Mouse (Mus musculus) layer of hippocampus, adult 9-11 months (tissue): ENCODE measurements around the gene Fn3k.

Experiments used
- DNase-seq: peaks from one replicate; pipeline ENCODE4 v3.0.0; 2022

The Fn3k gene

DNA sequence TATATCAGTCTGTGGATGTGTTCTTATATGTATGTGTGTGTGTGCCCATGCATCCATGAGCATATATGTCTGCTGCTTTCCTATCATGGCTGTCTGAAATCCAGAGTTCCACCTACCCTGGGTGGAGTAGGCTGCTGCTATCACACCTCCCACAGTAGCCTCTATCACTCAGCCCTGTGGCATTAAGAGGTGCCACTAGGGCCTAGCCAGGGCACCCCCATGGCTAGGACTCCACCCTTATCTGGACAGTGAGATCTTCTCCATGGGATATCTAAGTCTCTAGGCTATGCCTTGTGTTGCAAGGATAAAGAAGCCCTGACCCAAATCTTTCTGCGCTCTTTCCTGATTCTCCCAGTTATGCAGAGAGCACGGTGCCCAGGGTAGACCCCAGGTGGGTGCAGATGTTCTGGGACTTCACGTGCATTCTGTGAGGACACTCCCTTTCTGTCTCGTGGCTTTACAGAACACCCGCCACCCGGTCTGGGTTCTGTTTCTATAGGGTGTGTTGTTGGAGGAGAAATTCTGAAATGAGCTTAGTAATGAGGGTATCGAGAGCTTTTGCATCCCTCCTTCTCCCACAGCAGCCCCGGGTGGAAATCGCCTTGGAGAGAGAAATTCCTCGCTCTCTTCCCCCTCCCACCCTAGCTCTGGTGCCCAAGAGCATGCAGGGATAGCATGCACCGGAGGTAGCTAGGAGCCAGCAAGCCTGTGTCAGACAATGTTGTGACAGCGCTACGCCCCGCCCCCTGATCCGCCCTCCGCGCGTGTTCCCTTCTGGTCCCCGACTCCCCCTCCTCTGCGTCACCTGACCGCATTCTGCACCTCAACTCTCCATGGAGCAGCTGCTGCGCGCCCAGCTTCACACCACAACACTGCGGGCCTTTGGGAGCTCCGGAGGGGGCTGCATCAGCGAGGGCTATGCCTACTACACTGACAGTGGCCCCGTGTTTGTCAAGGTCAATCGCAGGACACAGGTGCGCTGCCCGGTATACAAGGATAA lies at the start of gene Fn3k:
Gene Fn3k (plus strand): TSS at position 758 of the 1,000 bp plus-strand sequence.
- DNase-seq = peak; percentile 97

DNA sequence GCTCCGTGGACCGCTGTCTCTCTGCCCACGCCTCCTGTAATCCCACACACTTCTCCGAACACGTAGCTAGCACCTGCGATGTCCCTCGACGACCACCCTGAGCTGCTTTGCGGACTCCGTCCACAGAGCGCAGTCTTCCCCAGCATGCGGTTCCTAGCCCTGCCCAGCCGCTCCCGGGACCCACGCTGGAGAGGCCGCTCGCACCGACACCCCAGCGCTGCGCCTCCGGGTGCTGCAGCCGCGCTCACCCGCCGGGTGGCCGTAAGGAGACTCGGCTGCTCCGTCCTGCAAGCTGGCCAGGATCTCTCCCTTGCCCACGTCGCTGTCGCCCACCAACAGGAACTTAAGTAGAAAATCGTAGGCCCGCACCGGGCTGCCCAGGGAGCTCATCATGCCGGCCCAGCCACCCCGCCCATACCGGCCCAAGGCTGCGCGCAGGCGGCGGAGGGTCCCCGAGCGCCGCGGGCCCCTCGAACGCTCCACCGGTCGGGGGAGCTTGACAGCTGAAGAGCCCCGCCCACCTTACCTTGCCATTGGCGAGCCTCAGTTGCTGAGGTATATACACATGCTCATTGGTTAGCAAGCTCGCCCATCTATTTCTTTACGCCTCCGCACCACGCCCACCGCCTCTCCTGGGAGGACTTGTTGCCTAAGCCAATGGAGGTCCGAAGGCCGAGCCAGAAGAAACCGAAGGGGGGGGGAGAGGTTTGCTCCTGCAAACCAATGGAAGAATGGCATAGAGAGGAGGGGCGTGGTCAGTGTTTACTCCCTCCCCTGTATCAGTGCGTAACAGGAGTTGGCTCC lies 46.8 kb upstream of the Fn3k start, which contains the start of gene Rab40b:
Gene Rab40b (minus strand): TSS at position 502 of the 804 bp plus-strand sequence.
- peak; percentile 99 for DNase-seq

DNA sequence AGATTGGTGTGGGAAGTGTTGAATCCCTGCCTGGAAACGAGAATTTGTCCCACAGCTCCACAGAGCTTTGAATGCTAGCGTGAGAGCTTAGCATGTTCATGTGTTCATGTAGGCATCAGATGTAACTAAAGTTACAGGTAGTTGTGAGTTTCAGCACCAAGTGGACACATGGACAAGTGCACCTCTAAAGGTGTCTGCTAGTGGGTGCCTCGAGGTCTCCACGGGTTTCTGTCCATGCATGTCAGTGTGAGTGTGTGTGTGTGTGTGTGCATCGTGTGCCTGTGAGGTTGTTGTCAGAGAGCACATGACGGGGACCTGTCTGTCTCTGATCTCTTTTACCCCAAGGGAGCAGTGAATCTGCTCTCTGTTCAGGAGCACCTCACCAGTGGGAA lies 46.2 kb upstream of the Fn3k start:
- no peak for DNase-seq

DNA sequence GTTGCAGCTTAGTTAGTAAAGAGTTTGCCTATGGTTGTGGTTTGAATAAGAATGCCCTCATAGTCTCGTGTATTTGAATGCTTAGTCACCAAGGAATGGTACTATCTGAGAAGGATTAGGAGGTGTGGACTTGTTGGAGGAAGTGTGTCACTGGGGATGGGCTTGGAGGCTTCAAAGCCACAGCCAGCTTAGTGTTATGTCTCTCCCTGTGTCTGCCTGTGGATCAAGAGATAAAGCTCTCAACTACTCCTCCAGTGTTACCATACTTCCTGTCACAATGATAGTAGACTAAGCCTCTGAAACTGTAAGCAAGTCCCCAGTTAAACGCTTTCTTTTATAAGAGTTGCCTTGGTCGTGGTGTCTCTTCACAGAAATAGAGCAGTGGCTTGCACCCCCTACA lies 43.9 kb upstream of the Fn3k start:
- DNase-seq = no peak

DNA sequence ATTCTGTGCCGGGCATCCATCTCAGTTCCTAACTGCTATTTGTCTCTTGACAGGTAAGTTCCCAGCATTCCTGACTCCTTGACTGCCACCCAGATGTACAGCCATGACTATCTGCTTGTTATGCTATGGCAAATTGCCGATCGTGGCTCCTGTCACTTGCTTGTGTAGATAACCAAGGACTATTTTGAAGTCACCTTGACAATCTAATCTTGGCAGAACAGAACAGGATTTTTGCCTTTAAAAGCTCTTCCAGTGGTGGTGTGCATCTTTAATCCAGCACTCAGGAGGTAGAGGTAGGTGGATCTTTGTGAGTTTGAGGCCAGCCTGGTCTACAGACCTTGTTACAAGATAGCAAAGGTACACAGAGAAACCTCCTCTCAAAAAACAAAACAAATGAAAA lies 42.3 kb upstream of the Fn3k start:
- DNase-seq = no peak

DNA sequence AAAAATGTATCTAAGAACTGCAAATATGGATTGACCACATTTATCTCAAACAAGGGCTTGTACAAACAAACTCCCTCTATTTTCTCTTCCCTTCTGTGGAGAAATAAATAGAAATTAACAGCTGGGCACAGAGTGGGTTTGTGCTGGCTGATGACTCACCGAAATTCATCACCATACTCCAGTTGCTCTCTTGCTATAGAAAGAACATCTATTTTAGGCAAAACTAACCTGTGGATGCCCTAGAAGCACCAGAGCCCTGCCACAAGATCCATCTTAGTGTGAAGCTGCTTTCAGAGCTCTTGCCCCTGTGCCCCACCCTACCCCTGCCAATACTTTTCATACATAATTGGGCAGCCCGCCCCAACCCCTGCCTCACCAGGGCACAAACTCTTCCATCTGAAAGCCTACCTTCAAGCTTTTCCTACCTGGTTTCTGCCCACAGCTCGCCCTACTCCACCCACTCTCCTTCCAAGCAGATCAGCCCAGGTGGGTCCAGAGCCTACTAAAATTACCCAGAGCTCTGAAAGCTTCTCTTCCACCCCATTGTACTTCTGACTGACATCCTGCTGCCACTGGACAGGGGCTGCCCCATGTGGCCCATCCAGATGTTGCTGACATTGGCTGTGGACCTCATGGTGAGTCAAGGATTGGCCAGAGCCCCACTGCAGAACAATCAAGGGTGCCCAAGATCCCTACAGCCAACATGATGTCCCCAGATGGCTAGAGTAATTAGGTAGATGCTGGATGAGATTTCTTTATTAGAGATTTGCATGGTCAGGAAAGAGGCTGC lies 27.2 kb upstream of the Fn3k start:
- DNase-seq = peak; percentile 66

DNA sequence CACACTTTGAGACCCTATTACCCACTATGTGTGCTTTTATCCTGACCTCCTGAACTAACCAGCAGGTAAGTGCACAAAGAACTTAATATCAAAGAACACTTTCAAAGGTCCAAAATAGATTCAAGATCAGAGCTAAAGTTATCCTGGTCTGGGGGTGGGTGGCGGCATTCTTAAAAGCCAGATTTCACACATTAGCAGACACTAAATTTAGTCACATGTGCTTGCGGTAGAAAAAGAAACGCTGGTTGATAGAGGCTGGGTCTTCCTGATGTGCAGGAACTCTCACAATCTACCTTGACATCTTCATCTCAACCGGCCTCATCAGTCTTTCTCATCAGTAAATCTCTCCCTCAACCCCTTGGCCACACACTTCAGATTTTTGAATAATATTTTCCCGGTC lies 20.0 kb upstream of the Fn3k start:
- no peak for DNase-seq

DNA sequence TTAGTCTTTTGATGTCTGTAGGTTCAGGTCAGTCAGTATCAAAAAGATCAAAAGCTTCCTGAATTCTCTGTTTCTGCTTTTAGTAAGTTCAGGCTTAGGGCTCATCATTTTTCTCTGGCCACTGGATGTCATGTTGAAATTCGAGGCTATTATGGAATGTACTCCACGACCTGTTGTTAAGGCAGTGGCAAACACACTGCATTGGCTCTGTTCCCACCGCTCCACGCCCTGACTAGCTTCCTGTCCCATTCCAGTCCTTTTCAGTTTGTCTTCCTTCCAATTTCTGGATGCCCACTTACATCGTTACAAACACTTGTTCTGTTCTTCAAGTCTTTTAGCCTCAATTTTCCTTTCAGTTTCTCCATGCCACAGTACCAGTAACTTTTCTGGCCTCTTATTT lies 19.4 kb upstream of the Fn3k start:
- DNase-seq = no peak

DNA sequence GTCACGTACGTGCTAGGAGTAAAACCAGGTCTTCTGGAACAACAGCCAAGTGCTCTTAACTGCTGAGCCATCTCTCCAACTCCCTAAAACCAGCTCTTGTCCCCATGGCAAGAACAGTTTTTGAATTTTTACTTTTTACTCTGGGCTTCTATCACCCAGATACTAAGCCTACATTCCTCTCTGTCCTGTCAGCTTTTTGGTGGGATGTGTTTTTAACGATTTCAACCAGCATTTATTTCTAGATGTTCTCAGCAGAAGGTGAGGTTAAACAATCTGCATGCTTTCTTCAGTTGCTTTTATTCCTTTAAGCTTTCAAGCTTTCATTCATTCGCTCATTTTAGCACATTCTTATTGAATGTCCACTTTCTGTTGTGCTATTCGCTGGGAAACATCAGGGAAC lies 16.7 kb upstream of the Fn3k start:
- DNase-seq = no peak

DNA sequence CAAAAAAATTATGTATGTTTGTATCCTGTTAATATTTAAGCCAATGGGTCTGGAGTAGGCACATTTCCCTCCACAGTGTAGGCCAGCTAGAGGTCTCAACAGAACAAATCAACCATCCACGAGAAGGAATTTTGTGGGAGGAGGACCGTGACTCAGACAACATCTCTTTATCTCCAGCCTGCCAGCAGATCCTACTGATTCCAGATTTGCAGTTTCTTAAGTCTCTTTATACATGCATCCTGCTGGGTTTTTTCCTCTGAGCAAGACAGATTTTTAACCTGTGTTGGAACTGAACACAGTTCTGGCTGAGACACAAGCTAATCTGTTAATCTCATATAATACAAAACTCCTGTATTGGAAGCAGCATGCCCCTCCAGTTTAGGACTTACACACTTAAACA lies 15.8 kb upstream of the Fn3k start:
- DNase-seq = no peak

DNA sequence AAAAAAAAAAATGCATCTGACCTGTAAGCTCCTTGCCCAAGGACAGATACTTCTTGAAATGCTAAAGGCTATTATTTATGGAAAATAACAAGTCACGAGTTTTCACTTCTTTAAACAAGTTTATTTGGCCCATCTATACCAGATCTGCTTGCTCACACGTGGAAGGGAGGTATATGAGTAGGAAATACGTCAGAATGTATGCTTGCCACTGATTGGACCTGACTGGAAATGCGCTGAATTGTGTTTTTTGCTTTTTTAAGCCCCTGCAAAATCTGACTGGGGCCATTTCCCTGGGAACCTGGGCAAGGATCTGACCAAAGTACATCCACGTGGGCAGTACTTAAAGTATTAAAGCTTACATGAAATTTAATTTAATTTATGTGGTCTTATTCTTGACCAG lies 14.3 kb upstream of the Fn3k start:
- DNase-seq = no peak

DNA sequence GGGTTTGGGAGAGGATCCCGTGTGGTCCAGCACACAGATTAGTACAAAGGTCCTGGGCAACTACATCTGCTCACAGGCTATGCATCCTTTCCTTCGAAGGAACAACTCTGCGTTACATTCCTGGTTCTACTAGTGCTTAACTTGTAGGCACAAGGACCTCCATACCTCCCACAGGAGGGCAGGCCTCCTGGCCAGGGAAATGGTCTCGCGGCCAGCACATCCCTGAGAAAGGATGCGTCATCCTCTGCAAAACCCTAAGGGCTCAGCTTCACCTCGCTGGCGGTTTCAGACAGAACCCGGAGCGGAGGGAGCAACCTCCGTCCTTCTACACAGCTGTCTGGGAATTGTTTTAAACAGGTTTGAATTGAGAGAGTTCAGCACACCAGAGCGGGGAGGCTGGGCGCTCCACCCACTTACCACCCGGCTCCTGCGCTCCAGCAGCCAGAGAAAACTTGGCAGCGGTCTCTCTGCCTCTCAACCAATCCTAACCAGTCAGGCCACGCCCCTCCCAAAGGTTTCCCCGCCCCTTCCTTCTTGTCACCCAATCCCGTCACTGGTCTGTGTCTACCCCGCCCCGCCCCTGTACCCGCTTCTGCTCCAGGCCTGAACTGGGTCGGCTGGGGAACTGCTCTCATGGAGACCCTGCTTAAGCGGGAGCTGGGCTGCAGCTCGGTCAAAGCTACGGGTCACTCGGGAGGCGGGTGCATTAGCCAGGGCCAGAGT lies 13.7 kb upstream of the Fn3k start, which contains the start of gene Fn3krp:
Gene Fn3krp (plus strand): TSS at position 572 of the 723 bp plus-strand sequence.
- DNase-seq = peak; percentile 100

DNA sequence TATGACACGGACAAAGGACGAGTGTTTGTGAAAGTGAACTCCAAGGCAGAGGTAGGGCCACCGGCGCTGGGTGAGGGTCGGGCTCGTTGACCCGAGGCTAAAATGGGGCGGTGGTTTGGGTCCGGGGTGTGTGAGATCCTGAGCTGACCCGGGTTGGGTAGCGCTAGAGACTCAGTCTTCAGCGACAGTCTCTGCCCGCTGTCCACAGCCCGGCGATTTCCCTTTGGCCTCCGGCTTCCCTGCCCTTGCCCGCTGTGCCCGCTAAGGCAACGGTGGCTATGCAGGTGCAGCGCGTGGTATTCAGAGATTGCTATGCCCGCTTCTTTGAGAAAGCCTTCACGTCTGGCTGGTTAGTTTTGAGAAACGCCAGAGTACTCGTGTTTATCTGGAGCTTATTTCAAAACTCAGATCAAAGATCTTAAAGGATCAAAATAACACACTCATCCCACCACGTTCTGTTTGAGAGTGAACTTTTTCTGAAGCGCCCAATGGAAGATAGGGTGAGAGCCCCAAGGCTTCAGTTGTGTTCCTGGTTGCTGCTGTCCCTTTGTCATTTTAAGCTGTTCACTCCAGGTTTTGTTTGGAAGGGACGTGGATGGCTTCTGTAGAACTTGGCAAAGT lies 13.1 kb upstream of the Fn3k start:
- no peak for DNase-seq

DNA sequence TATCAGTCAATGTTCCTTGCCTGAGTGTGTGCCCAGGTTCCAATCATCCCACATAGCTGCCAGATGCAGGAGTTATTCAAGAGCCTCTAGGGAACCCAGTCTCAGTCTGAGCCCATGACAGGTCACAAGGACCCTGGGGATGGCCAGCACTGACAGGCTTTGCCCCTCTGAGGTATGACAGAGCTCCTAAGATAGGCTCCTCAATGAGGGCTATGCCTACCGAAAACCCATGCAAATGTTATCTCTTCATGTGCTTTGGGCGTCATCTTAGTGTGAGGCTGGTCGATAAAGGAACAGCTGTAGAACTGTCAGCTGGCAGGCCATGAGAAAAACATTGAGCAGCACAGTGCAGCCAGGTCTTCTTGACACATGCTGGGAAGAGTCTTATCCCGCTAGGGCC lies 1.3 kb upstream of the Fn3k start:
- no peak for DNase-seq

DNA sequence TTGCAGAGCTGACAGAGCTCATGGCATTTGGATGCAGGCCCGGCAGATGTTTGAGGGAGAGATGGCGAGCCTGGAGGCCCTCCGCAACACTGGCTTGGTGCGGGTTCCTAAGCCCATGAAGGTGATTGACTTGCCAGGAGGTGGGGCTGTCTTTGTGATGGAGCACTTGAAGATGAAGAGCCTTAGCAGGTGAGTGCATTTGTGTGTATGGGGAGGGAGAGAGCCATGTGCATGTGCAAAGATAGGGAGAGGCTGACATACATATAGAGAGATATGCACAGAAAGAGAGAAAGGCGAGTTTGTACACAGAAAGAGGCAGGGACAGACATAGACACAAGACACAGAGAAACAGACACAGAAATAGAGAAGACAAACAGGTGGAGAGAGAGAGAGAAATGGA lies 2.5 kb downstream of the Fn3k start:
- no peak for DNase-seq

DNA sequence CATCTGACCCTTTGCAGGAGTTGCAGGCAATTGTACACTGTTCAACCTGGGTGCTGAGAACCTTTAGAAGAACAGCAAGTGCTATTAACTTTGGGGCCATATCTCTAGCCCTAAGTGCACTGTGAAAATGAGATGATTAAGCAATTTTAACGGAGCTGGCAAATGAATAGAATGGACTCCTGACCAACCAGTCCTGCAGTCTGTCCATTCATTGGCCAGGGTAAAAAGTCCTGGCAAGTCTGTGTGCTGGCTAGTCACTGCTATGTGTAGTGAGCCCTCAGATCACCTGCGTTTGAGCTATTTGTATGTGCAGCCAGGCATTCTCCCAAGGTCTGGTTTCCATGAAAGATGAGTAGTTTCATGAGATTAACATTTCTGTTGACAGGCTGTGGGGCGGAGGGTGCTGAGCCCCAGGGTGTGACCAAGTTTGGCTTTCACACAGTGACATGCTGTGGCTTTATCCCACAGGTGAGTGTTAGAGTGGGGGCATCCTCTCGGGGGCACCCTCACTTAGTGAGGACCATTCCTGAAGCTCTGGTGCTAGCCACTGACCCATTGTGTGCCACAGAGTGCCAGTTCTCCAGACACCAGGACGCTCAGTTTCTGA lies 5.1 kb downstream of the Fn3k start:
- no peak for DNase-seq

DNA sequence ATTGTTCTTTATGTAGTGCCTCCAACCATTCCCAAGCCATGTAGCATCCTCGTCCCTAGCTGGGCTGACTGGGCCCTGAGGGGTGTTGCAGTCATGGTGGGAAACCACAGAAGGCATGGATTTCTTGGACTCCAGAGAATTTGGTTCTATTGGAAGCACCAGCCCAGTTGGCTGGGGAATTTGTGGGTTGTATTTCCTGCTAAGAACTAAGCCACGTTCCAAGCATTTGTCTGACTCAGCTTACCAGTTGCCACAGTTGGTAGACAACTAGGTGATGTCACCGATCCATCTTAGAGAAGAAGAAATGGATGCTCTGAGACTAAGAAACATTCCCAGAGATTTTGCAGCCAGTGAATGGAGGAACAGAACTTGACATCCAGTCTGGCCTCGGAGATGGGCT lies 6.9 kb downstream of the Fn3k start:
- DNase-seq = no peak

DNA sequence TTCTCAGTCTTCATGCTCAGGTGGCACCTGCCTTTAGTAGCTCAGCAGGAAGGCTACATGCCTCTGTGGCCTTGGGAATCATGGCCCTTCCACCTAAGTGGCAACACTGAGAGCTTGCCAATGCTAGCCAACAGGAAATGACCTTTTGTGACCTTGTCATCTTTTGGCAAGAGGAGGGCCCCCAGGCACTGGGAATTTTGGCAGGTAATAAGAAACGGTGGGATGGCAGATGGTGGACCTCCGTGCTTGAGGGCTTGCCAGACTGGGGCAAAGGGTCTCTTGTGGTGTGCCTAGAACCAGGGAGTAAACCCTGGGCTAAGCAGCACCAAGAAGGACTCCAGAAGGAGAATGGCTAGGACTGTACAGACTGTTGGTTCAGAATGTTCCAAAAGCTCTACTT lies 7.4 kb downstream of the Fn3k start:
- no peak for DNase-seq

DNA sequence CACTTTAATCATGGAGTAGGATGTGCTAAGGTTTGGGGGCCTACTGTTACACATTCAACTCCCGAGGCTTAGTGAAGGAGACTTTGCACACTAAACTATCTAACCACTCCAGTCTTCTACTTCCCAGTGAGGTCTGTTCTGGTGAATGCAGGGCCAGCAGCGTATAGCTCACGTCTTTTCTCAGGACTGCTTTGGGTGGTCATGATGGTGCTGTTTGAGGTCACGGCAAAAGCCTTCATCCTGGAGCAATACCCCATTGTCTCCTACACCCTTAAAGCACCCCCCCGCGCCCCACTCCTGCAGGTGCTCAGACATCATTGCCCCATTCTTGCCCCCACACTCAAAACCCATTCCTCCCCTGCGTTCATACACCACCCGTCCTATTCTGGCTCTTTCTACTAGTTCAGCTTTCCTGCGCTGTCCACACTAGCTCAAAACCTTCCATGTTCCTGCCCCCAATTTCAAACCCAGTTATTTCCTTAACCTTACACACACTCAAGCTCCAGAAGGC lies 16.6 kb downstream of the Fn3k start:
- DNase-seq = no peak

DNA sequence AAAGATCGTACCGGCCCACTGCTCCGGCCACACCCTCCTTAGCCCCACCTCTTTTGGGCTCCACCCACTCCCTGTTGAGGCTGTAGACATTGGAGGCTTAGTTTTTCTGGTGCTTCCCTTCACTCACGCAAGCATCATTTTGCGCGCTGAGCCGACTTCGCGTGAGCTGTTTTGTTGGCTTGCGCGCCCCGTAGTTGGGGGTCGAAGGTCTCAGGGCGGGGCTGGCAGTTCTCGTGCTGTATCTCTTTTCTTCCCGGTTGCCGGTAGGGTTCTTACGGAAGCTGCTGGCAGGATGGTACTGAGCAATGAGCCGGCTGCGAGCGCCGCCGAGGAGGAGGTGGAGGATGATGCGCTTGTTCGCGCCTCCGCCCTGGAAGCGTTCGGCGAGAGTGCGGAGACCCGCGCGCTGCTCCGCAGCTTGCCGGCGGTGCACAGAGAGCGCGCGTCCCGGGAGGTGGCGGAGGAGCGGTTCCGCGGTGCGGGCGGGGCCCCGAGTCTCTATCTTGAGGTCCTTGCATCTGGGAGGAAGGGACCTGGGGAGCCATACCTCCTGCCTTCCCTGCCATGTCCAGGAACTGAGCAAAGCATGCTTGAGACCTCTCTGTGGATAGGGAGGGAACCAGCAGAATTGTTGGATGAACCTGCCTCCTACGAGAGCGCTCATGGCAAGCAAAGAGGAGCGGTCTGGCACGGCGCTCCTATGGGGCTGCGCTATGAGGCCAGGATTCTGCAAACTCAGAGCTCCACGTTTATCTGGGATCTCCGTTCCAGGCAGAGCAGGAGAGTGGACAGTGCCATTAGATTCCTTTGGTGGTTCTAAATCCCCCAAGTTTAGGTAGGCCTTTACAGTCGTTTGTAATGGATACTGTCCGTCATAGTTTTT lies 17.3 kb downstream of the Fn3k start, which contains the start of gene Tbcd:
Gene Tbcd (plus strand): TSS at position 197 of the 883 bp plus-strand sequence.
- DNase-seq = peak; percentile 95
